Mouse (Mus musculus) frontal cortex, postnatal 14 days (tissue): ENCODE data around the gene Calm3.
A peak's percentile ranks its signal among the peaks of the same experiment; 100 is the strongest.

Source experiments
- DNase-seq, 2 experiments: peaks; one replicate each; pipeline ENCODE4 v3.0.0; 2022; ENCODE audit warnings: low spot score in 2 of 2

Gene Calm3

GRCm38 (mm10) chr7:16940292-16940691 is 16.4 kb upstream of the Calm3 start:
- DNase-seq = no peak

DNA sequence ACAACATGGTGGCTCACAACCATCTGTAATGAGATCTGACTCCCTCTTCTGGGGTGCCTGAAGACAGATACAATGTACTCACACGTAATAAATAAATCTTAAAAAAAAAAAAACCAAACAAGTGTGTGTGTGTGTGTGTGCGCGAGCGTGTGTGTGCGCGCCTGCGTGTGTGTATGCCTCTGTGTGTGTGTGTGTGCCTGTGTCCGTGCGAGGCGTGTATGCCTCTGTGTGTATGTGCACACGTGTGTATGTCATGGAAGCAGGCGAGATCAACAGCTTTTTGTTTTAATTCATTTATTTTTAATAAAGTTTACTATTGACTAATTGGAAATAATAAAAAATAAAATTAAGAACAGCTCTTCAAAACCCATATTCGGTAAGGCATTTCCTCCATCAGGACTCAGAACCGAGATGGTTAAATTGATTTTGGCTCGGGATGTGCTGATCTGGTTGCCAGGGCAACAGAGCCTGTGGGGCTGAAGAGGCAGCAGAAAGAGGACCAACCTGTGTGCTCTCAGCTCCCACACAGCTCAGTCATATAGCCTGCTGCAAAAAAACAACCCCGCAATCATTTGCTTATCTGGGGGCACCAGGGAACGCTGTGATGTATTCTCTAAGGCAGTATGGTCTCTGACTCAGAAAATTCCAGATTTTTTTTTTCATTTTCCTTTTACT is 14.3 kb upstream of the Calm3 start:
- no peak for DNase-seq

- DNase-seq = no peak
Observed at GRCm38 (mm10) chr7:16937312-16937711, 13.4 kb upstream of the Calm3 start.

GRCm38 (mm10) chr7:16932704-16933577 is 9.0 kb upstream of the Calm3 start:
- DNase-seq = no peak

- DNase-seq = peak in 1 of 2 experiments; percentile 90
Observed at GRCm38 (mm10) chr7:16931968-16932627, 8.2 kb upstream of the Calm3 start.

GRCm38 (mm10) chr7:16930850-16931249 is 6.9 kb upstream of the Calm3 start:
- peak in 1 of 2 experiments; percentile 78 for DNase-seq

- no peak for DNase-seq
Observed at GRCm38 (mm10) chr7:16928341-16928740, 4.4 kb upstream of the Calm3 start.

DNA sequence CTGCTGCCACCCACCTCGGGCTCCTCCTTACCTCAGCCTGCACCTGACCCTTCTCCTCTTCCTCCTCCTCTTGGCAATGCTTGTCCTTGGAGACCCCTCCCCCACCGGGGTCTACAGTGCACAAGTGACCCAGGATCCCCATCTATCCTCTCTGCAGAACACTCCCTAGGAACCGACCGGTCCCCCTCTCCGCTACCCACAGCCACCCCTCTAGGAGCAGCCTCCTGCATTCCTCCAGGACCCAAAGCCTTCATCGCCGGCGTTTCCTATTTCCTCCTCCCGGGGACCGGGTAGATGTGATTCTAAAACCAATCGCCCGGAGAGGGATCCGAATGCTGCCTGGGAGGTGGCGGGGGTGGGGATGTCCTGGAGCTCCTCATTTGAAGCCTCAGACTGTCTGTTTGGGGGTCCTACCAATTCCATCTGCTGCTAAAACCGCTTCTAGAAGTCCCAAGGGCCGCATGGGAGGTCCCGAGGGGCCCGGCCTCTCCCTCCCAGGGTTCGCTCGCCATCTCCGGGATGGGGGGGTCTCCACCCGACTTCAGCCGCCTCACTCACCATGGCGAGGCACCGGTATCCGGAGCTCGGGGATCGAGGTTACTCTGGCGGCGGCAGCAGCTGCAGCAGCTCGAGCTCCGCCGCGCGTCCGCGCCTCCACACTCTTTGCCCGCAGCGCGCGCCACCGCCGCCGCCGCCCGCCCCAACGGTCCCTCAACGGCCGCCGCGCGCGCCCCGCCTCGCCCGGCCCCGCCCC is 454 bp downstream of the Calm3 start:
- peak in 1 of 2 experiments; percentile 52 for DNase-seq

GRCm38 (mm10) chr7:16922360-16922973 is 1.4 kb downstream of the Calm3 start:
- peak in 1 of 2 experiments; percentile 42 for DNase-seq

DNA sequence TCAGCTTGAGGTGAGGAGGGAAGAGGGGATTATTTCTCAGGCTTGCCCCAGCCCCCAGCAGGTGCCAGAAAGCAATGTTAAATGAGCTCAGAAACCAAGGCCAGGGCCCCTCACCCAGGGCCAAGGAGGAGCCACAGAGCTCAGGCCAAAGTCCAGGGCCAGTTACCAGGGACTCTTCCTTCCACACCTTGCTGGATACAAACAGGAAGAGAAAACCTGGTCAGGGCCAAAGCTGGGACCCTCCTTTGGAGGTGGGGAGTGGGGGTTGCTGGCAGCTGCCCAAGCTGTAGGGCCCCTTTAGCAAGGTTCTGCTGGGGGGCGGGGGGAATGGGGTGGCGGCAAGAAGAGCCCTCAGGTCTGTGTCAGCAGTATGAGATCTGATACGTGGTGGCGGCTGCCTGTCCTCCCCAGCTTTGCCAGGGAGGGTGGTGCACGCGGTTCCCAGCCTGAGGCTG is 2.0 kb downstream of the Calm3 start:
- DNase-seq = no peak

DNA sequence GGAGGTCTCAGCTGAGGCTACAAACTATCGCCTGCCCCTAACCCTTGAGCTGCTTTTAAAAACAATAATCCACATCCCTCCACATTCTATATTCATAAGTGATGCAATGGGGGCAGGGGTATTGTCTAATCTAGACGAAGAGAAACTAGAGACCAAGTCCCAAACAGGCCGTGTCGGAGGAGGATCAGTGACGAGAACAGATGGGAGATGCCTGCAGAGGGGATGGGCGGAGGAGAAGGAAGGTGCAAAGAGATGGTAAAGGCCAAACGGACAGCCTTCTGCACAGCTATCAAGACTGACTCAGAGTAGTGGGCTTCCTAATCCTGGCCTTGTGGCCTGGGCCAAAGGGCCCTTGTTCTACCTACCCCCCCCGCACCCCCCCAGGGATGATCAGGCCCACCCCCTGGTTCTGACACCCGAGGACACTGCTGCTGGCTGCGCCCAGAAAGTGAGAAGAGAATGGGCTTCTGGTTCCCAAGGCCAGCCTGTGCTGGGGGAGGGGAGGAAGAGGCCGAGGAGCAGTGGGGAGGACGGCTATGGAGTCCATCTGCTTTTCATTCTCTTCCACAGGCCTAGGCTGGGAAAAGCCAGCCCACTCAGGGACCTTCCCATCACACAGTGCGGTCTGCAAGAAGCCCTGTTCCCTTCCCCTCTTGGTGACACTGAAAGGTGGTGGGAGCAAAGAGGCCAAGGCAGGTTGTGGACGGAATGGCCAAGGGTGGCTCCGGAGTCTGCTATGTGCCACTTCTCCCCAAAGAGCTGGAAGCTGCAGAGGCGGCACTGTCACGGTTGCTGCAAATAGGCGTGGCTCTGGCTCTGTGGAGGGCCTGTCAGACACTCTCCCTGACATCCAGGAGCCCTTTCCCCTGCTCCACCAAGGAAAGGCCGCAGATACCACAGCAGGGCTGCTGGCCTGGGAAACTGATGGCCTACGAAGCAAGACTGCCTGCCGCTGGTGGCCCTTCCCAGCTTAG is 2.8 kb downstream of the Calm3 start:
- DNase-seq = no peak

- no peak for DNase-seq
Observed at GRCm38 (mm10) chr7:16920150-16920579, 3.7 kb downstream of the Calm3 start.

DNA sequence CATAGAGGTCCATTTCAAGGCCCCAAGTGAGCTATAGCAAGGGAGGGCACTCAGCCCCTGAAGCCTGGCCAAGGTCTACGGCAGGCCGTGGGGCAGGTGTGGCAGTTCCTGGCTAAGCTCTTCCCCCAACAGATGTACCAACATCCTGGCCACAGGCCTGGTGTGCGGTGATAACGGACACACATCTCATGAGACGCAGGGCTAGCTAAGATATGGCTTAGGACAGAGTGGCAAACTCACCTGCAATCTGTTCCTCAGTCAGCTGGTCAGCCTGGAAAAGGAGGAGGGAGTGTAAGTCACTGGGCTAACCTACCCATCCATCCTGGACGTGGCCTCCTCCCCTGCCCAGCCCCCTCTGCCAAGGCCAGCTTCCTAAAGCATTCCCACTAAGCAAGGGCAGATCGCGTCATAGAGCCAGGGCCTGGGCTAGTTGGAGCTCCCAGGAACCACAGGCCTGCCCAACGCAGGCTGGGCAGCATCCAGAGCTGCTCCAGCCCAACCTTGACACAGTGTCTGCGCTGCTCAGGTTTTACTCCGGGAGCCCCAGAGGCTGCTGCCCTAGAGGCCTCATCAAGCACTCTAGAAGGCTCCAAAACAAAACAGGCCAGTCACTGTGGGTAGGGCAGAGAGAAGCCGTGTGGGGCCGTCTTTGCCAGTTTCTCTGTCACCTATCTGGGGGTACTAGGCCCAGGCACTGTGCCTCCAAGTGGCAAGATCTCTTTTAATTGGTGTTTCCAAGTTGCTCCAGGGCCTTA is 4.3 kb downstream of the Calm3 start:
- DNase-seq = no peak

DNA sequence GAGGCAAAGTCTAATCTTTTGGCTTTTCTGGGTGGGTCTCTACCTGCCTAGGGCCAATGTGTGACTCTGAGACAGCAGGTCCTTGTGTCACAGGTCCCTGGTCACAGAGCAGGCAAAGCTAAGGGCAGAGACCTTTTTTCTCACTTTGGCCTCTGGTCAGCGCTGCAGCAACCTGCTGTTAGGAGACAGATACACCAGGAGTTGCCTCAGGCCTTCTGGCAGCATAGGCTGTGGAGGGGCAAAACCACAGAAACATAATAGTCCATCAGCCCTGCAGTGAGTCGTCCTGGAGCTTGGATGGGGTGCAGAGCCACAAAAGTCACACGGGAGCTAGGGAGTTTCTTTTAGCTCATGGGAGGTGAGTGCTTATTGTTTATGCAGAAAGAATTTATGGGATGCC is 5.2 kb downstream of the Calm3 start:
- no peak for DNase-seq

- DNase-seq = no peak
Observed at GRCm38 (mm10) chr7:16918014-16918413, 5.9 kb downstream of the Calm3 start.

- DNase-seq = no peak
Observed at GRCm38 (mm10) chr7:16917447-16917846, 6.5 kb downstream of the Calm3 start.

DNA sequence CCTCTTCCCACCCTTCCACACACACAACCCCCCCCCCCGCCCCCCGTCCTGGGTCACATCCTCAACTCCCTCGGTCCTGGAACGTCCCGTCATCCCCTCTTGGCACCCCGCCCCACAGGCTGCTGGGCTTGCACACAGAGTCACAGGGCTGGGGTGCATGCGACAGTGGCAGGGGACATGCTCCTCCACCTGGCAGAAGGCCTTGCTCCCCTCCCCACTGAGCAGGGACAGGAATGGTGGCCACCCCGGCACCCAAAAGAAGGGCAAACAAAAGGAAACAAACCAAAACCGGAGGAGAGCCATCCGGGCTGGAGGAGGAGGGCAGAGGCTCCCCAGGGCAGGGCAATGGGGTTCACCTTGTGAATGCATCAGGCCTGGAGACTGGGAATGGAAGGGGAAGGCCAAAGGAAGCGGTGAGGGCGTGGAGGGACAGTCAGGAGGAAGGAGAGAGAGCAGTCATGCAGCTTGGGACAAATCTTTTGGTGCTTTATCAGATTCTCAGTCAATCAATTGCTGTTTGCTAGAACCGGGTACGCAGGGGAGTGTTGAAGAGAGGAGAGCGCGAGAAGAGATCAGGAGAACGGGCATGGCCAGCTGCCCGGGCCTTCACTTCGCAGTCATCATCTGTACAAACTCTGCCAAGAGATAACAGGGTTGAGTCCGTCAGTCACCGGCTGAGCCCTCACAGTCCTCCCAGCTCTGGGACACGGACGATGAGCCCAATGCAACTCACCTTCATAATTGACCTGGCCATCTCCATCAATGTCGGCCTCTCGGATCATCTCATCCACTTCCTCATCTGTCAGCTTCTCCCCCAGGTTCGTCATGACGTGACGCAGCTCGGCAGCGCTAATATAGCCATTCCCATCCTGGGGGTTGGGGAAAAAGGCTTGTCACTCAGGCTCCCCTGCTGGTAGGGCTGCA is 7.3 kb downstream of the Calm3 start:
- DNase-seq = no peak
